Mouse (Mus musculus) heart, embryonic 13.5 days (tissue): ENCODE results near the gene Etv6. TPM values are rescaled to one million over a fixed set of nuclear protein-coding genes. Genes with fewer than 3 reads are reported as not detected.

Experiments
- ATAC-seq: fragments of 200-750 bp; cut with Nextera tagmentation; 2 replicates; pipeline ENCODE4 v1.8.0; 2017; ENCODE audit warnings: moderate TSS enrichment; ENCODE audit not compliant: insufficient number of reproducible peaks, low FRiP score, low TSS enrichment; ENCODE audit errors: extremely low read depth
- H3K27ac ChIP-seq: fragments of 300-500 bp; sonication (generic); replicated peaks from 2 replicates; pipeline ENCODE4 v1.5.1; 2015; ENCODE audit warnings: moderate library complexity, mild to moderate bottlenecking, inconsistent platforms
- H3K27me3 ChIP-seq: fragments of 300-500 bp; sonication (generic); replicated peaks from 2 replicates; pipeline ENCODE4 v1.6.1; 2015; ENCODE audit warnings: mild to moderate bottlenecking, inconsistent platforms
- H3K36me3 ChIP-seq: fragments of 300-500 bp; sonication (generic); 2 replicates; pipeline ENCODE4 v1.6.1; 2015; ENCODE audit warnings: mild to moderate bottlenecking, inconsistent platforms
- H3K4me1 ChIP-seq: fragments of 300-500 bp; sonication (generic); 2 replicates; pipeline ENCODE4 v1.6.1; 2015; ENCODE audit warnings: inconsistent platforms
- H3K4me2 ChIP-seq: fragments of 300-500 bp; sonication (generic); 2 replicates; pipeline ENCODE4 v1.6.1; 2015; ENCODE audit warnings: inconsistent platforms, mild to moderate bottlenecking, moderate library complexity
- H3K4me3 ChIP-seq: fragments of 300-500 bp; sonication (generic); 2 replicates; pipeline ENCODE4 v1.5.1; 2015; ENCODE audit warnings: moderate library complexity, mild to moderate bottlenecking, inconsistent platforms
- H3K9ac ChIP-seq: fragments of 300-500 bp; sonication (generic); 2 replicates; pipeline ENCODE4 v1.6.1; 2015; ENCODE audit warnings: inconsistent platforms, mild to moderate bottlenecking, moderate library complexity
- H3K9me3 ChIP-seq: fragments of 300-500 bp; sonication (generic); 2 replicates; pipeline ENCODE4 v1.6.1; 2016; ENCODE audit warnings: inconsistent platforms
- WGBS: fragments of 180-500 bp; shearing (Covaris S2); methylation state at CpG from one replicate; pipeline ENCODE4 v1.1.7; 2015; ENCODE audit warnings: mixed read lengths; 5-methylcytosine and 5-hydroxymethylcytosine counted together
- polyA plus RNA-seq: library from polyadenylated mRNA; unstranded; fragments of >200 nt; fragmentation: Nextera tagmentation; extraction: Ambion mirVana; gene quantifications from 2 replicates; pipeline ENCODE4 v1.2.1, GENCODE M21; 2015

Etv6 gene
- polyA plus RNA-seq, 1 experiment from 2014 or later, result 12.8 TPM

DNA sequence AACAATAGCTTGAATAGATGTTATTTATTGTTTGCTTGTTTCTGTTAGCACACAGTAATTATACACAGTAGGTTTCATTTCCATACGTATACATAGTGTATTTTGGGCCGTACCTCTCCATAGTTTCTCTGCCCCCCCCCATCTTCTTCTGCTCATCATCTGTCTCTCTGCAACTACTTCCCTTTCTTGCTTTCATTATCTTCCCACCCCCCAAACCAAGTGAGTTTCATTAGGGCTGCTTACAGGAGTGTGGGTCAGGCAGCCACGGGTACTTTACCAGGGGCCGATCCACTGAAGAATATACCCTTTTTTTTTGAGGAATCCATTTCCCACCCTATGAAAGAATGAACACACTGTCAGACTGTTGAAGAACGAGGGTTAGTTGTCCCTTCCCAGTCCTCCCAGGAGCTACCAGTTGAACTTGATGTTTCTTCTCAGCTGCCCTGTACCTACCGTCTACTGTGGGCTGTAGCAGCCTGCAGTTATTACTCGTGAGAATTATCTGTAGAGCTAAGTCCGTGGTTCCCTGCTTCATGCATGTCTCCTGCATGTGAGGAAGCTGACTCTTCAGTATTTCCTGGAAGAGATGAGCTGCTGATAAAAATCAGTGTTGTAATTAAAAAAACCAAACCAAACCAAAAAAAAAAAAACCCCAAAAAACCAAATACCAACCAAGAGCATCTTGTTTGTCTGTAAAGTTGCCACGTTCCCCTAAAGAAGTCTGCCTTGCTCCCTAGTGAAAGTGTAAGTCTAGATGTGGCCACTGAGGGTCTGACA lies 9.8 kb downstream of the Etv6 start:
- 0 out of 2 replicates have a peak overlapping the region, but pooled peaks have one; percentile 26 for H3K27ac ChIP-seq
- no peak for ATAC-seq
- H3K4me3 ChIP-seq, result no peak overlapping the region
- H3K4me2 ChIP-seq, result peak overlapping the region; percentile 1; the same call in 1 of the 2 replicates
- H3K9me3 ChIP-seq, result no peaks in the 10 kb centered on the region
- H3K9ac ChIP-seq, result no peak overlapping the region
- 0 out of 2 replicates have a peak, but pooled peaks cover 4% of the 10 kb centered on the region for H3K36me3 ChIP-seq
- no peaks in the 10 kb centered on the region for H3K27me3 ChIP-seq
- peaks cover 98% of the 10 kb centered on the region for H3K4me1 ChIP-seq
- WGBS, result 66% methylated on average over 9 of the region's 9 CpGs

DNA sequence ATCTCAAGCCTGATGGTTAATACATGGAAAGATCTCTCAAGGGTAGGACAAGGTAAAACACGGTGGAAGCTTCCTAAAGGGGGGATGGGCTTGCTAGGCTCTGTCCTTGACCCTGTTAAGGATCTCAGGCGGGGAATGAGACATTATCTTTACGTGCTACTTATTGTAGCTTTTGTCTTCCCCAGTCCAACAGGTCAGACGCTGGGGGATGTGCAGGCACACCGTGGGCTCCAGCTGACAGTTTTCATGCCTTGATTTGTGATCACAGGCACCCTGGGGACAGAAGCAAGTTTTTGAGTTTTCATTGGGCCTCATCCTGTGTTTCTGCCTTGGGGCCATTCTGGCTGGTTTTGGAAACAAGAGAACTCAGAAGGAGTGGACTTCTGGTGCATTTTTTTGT lies 10.6 kb downstream of the Etv6 start:
- 0 out of 2 replicates have a peak, but pooled peaks cover 7% of the 10 kb centered on the region for H3K36me3 ChIP-seq
- H3K9ac ChIP-seq, result peak overlapping the region; percentile 58
- ATAC-seq, result no peak
- no peaks in the 10 kb centered on the region for H3K9me3 ChIP-seq
- H3K4me1 ChIP-seq, result peaks cover 92% of the 10 kb centered on the region
- H3K4me3 ChIP-seq, result no peak overlapping the region
- peak overlapping the region; percentile 21; the same call in 1 of the 2 replicates for H3K27ac ChIP-seq
- WGBS, result 24% methylated on average over 5 of the region's 5 CpGs
- no peaks in the 10 kb centered on the region for H3K27me3 ChIP-seq
- H3K4me2 ChIP-seq, result no peak overlapping the region

DNA sequence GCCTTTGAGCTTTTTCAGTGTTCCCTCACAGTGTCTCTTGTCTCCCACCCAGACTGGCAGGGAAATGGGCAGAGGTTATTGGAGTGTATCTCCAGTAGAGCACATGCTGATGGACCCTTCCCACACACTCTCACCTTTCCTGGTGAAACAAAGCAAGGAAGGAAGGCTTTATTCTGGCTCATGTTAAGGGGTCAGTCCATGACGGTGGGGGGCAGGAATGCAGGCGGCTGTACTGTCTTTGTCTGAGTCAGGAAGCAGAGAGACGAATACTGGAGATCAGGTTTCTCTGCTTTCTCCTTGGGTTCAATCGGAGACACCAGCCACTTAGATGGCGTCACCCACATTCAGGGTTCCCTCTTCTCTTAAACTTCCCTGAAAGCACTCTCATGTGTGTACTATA lies 11.7 kb downstream of the Etv6 start:
- ATAC-seq, result no peak
- H3K27me3 ChIP-seq, result no peaks in the 10 kb centered on the region
- H3K27ac ChIP-seq, result 0 out of 2 replicates have a peak overlapping the region, but pooled peaks have one; percentile 8
- no peak overlapping the region for H3K4me2 ChIP-seq
- no peak overlapping the region for H3K9ac ChIP-seq
- H3K36me3 ChIP-seq, result 0 out of 2 replicates have a peak, but pooled peaks cover 7% of the 10 kb centered on the region
- WGBS, result 57% methylated on average over 5 of the region's 5 CpGs
- H3K9me3 ChIP-seq, result no peaks in the 10 kb centered on the region
- H3K4me3 ChIP-seq, result no peak overlapping the region
- peaks cover 88% of the 10 kb centered on the region for H3K4me1 ChIP-seq

DNA sequence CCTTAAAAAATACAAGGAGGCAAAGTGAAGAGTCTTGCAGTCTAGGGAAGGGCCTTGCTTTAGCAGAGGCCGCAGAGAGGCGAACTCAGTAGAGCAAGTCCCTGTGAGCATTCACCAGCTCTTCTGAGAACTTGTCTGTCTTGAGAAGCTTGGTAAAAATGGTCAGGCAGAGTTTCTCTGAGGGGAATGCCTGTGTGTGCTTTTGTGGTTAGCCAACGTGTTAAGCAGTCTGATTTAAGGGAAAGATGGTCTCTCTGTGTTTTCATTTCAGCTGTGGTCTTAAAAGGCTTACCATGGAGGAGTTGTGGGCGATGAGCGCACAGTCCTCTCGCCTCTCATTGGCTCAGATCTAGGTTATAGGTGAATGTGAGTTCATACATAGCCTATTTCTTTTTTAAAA lies 12.5 kb downstream of the Etv6 start:
- peaks cover 88% of the 10 kb centered on the region for H3K4me1 ChIP-seq
- no peak for ATAC-seq
- H3K4me3 ChIP-seq, result no peak overlapping the region
- H3K9ac ChIP-seq, result no peak overlapping the region
- 0 out of 2 replicates have a peak, but pooled peaks cover 7% of the 10 kb centered on the region for H3K36me3 ChIP-seq
- no peak overlapping the region for H3K27ac ChIP-seq
- no peak overlapping the region for H3K4me2 ChIP-seq
- no peaks in the 10 kb centered on the region for H3K27me3 ChIP-seq
- H3K9me3 ChIP-seq, result no peaks in the 10 kb centered on the region
- 77% methylated on average over 6 of the region's 6 CpGs for WGBS

DNA sequence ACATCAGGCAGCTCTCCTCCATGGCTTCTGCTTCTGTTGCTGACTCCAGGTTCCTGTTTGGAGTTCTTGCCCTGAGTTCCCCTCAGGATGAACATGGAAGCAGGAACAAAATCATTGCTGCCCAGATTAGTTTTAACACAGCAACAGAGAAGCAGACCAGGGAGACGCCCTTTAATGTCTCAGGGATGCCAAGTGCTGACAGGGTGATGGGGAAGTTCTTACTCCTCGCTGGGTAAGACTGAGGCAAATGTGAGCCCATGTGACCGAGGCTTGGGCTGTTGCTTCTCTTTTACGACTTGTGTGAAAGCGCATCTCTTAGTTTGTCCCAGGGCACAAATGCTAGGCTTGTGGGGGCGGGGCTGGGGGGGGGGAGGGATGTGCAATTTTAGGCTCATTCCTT lies 13.5 kb downstream of the Etv6 start:
- Histone ChIP-seq H3K9ac (no peak overlapping the region), H3K4me1 (peaks cover 88% of the 10 kb centered on the region)

DNA sequence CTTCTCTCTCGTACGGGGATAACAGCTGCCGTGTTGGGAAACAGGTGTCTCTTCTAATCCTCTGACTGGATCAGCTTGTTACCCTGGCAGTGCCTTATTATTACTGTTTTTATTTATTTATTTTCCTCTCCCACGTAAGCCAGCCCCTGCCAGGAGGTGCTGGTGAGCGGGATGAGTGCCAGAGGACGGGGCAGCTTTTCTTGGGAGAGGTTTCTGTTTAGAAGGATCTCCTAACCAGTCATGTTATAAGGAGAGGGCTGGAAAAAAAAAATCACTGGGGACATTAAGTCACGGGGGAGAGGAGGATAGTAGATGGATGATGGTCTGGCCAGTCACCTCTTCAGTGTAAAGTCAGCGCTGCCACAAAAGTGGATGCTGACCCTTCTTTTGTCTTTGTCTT lies 15.0 kb downstream of the Etv6 start:
- peaks cover 86% of the 10 kb centered on the region for H3K4me1 ChIP-seq
- H3K4me2 ChIP-seq, result no peak overlapping the region
- no peak overlapping the region for H3K27ac ChIP-seq
- H3K9ac ChIP-seq, result no peak overlapping the region
- ATAC-seq, result no peak
- H3K4me3 ChIP-seq, result no peak overlapping the region
- no peaks in the 10 kb centered on the region for H3K9me3 ChIP-seq
- H3K36me3 ChIP-seq, result 0 out of 2 replicates have a peak, but pooled peaks cover 14% of the 10 kb centered on the region
- 80% methylated on average over 8 of the region's 8 CpGs for WGBS
- H3K27me3 ChIP-seq, result no peaks in the 10 kb centered on the region

More for the DNA sequence above, 13.5 kb downstream of the Etv6 start:
- Histone ChIP-seq H3K27ac (no peak overlapping the region), H3K27me3 (no peaks in the 10 kb centered on the region), H3K4me2 (no peak overlapping the region), H3K4me3 (no peak overlapping the region), H3K36me3 (0 out of 2 replicates have a peak, but pooled peaks cover 7% of the 10 kb centered on the region), H3K9me3 (no peaks in the 10 kb centered on the region)
- ATAC-seq, result no peak
- 67% methylated on average over 6 of the region's 6 CpGs for WGBS

DNA sequence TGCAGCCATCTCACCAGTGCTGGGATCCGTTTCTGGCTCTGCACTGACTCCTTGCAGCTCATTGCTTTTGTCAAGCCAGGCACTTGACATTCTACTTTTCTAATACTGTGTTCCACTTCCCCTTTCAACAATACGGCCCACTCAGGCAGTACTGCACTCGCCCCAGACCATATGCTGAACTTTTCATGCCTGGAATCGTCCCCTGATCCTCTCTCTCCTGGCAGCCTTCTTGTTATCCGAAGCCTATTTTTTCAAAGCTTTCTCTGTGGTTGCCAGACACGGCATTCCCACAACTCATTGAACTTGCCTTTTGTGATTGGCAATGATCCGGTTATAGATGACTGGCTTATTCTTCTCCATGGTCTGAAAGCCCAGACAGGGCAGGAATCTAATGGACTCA lies 16.4 kb downstream of the Etv6 start:
- no peak overlapping the region for H3K4me3 ChIP-seq
- H3K4me1 ChIP-seq, result peaks cover 82% of the 10 kb centered on the region
- WGBS, result 60% methylated on average over 7 of the region's 7 CpGs
- H3K9ac ChIP-seq, result no peak overlapping the region; the same call in 1 of the 2 replicates
- no peaks in the 10 kb centered on the region for H3K9me3 ChIP-seq
- H3K27me3 ChIP-seq, result no peaks in the 10 kb centered on the region
- H3K27ac ChIP-seq, result peak overlapping the region; percentile 49; the same call in 1 of the 2 replicates
- H3K36me3 ChIP-seq, result 0 out of 2 replicates have a peak, but pooled peaks cover 14% of the 10 kb centered on the region
- H3K4me2 ChIP-seq, result no peak overlapping the region
- ATAC-seq, result no peak

DNA sequence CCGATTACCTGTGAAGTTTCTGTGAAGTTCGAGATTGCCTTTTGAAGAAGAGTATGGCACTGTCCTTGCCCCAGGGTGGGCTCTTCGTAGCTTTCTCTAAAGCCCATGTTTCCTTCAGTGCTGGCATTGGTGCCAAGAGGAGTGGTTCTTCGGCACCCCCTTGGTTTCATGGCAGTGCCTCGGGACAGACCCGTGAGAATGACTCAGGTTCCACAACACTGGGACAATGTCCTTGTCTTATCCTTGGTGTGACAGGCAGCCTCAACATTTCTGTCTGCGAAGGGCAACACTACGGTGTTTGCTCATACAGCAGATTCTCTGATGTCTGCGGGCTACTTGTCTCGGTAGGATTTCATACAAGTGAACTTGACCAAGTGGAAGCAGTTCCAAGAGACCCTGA lies 17.6 kb downstream of the Etv6 start:
- Histone ChIP-seq H3K27ac (peak overlapping the region; percentile 58), H3K4me1 (peaks cover 80% of the 10 kb centered on the region)

GRCm38 (mm10) chr6:134053566-134053965 lies 18.1 kb downstream of the Etv6 start:
- Histone ChIP-seq H3K27ac (peak overlapping the region; percentile 58), H3K4me1 (peaks cover 80% of the 10 kb centered on the region), H3K4me3 (no peak overlapping the region), H3K36me3 (0 out of 2 replicates have a peak, but pooled peaks cover 10% of the 10 kb centered on the region), H3K9me3 (no peaks in the 10 kb centered on the region), H3K9ac (peak overlapping the region; percentile 62), H3K27me3 (no peaks in the 10 kb centered on the region), H3K4me2 (peak overlapping the region; percentile 5; the same call in 1 of the 2 replicates)
- 49% methylated on average over 7 of the region's 7 CpGs for whole genome bisulfite sequencing
- ATAC-seq, result no peak

More for the DNA sequence above, 17.6 kb downstream of the Etv6 start:
- Histone ChIP-seq H3K36me3 (0 out of 2 replicates have a peak, but pooled peaks cover 10% of the 10 kb centered on the region), H3K9ac (no peak overlapping the region), H3K27me3 (no peaks in the 10 kb centered on the region), H3K9me3 (no peaks in the 10 kb centered on the region), H3K4me2 (0 out of 2 replicates have a peak overlapping the region, but pooled peaks have one; percentile 5), H3K4me3 (no peak overlapping the region)
- ATAC-seq, result no peak
- WGBS, result 66% methylated on average over 10 of the region's 10 CpGs

GRCm38 (mm10) chr6:134055588-134055987 lies 20.1 kb downstream of the Etv6 start:
- Histone ChIP-seq H3K36me3 (0 out of 2 replicates have a peak, but pooled peaks cover 10% of the 10 kb centered on the region), H3K4me2 (no peak overlapping the region), H3K4me1 (peaks cover 83% of the 10 kb centered on the region), H3K9ac (peak overlapping the region; percentile 44; the same call in 1 of the 2 replicates), H3K27ac (0 out of 2 replicates have a peak overlapping the region, but pooled peaks have one; percentile 12), H3K9me3 (no peaks in the 10 kb centered on the region), H3K27me3 (no peaks in the 10 kb centered on the region), H3K4me3 (no peak overlapping the region)
- no peak for ATAC-seq
- 61% methylated on average over 7 of the region's 7 CpGs for WGBS

DNA sequence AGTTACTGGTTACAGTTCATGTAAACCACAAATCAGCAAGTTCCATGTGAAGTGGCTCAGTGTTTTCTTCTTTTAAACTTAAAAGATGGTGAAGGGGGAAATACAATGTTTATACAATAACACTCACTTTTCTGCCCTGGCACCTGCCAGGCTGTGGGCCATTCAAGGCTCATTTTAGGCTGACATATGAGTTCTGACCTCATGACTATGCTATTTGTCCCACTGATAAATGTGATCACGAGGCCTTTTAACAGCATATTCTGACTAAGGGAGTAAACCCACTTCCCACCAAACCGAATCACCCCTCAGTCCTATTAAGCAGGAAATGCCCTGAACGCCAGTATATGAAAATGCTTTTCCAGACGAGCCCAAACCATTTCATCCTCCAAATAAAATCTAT lies 23.0 kb downstream of the Etv6 start:
- no peaks in the 10 kb centered on the region for H3K27me3 ChIP-seq
- no peaks in the 10 kb centered on the region for H3K9me3 ChIP-seq
- no peak overlapping the region; the same call in 1 of the 2 replicates for H3K9ac ChIP-seq
- H3K4me1 ChIP-seq, result peaks cover 87% of the 10 kb centered on the region
- no peak for ATAC-seq
- peaks cover 15% of the 10 kb centered on the region; the same call in 1 of the 2 replicates for H3K36me3 ChIP-seq
- WGBS, result 39% methylated on average over 4 of the region's 4 CpGs
- no peak overlapping the region for H3K4me3 ChIP-seq
- H3K27ac ChIP-seq, result peak overlapping the region; percentile 8; the same call in 1 of the 2 replicates
- no peak overlapping the region for H3K4me2 ChIP-seq
